Mouse (Mus musculus) spleen, adult 2 months (tissue): ENCODE data around the gene Cog2. TPM values are rescaled to one million over a fixed set of nuclear protein-coding genes. Genes with fewer than 3 reads are reported as not detected.

ENCODE experiments used
- DNase-seq, 2 experiments: peaks; one replicate each; pipeline versions ENCODE4 v3.0.0 to v3.0.0-alpha.2; 2012 to 2021; ENCODE audit warnings: low spot score in 2 of 2, low read depth in 1 of 2
- H3K27ac ChIP-seq: fragments of 200-500 bp; 2 replicates; pipeline ENCODE4 v1.5.1; 2012; ENCODE audit warnings: low read length, inconsistent platforms; ENCODE audit not compliant: insufficient read depth
- H3K27me3 ChIP-seq: fragments of 200-500 bp; 2 replicates; pipeline ENCODE4 v1.6.1; 2012; ENCODE audit warnings: mild to moderate bottlenecking, moderate library complexity, low read length, inconsistent platforms; ENCODE audit not compliant: control insufficient read depth, insufficient read depth
- H3K36me3 ChIP-seq: fragments of 200-500 bp; 2 replicates; pipeline ENCODE4 v1.6.1; 2012; ENCODE audit warnings: mild to moderate bottlenecking, low read length, inconsistent platforms; ENCODE audit not compliant: control insufficient read depth, insufficient read depth
- H3K4me1 ChIP-seq: fragments of 200-500 bp; 2 replicates; pipeline ENCODE4 v1.6.1; 2011; ENCODE audit warnings: inconsistent platforms; ENCODE audit not compliant: control insufficient read depth, insufficient read depth, insufficient read length
- H3K4me3 ChIP-seq: fragments of 200-500 bp; 2 replicates; pipeline ENCODE4 v1.5.1; 2011; ENCODE audit warnings: mild to moderate bottlenecking, inconsistent platforms; ENCODE audit not compliant: insufficient read depth, insufficient read length; ENCODE audit errors: extremely low read depth
- CTCF ChIP-seq: fragments of 200-500 bp; IDR thresholded peaks from 2 replicates; pipeline ENCODE4 v1.5.1; 2011; ENCODE audit warnings: mild to moderate bottlenecking, inconsistent platforms; ENCODE audit not compliant: insufficient read depth, insufficient read length, insufficient replicate concordance; ENCODE audit errors: extremely low read depth
- POLR2A ChIP-seq: fragments of 200-500 bp; IDR thresholded peaks from 2 replicates; pipeline ENCODE4 v1.6.1; 2011; ENCODE audit warnings: low read depth, low read length, inconsistent platforms
- WGBS: fragments of 180-500 bp; shearing (Covaris S2); methylation state at CpG from one replicate; pipeline ENCODE4 v1.1.7; 2018; 5-methylcytosine and 5-hydroxymethylcytosine counted together
- polyA plus RNA-seq: library from polyadenylated mRNA; depleted of rRNA; stranded (reverse); fragments of >200 nt; gene quantifications from 2 replicates; pipeline ENCODE4 v1.2.3, GENCODE M21; 2012

The Cog2 gene
- polyA plus RNA-seq, 1 experiment, result 15.1 TPM

- no peak for DNase-seq
- no peaks in the 10 kb centered on the region for H3K27me3 ChIP-seq
- H3K27ac ChIP-seq, result no peak overlapping the region
- TF ChIP-seq CTCF, result no peak
- TF ChIP-seq POLR2A, result no peak
- no peaks in the 10 kb centered on the region for H3K4me1 ChIP-seq
- H3K36me3 ChIP-seq, result no peaks in the 10 kb centered on the region
- WGBS, result 72% methylated on average over 3 of the region's 3 CpGs
- no peak overlapping the region for H3K4me3 ChIP-seq
Observed at GRCm38 (mm10) chr8:124516039-124516438, 4.5 kb upstream of the Cog2 start.

GRCm38 (mm10) chr8:124516525-124516924 is 4.0 kb upstream of the Cog2 start:
- TF ChIP-seq POLR2A (no peak), CTCF (no peak)
- no peak overlapping the region for H3K4me3 ChIP-seq
- H3K36me3 ChIP-seq, result no peaks in the 10 kb centered on the region
- DNase-seq, result no peak
- no peak overlapping the region for H3K27ac ChIP-seq
- H3K4me1 ChIP-seq, result peaks cover under 1% of the 10 kb centered on the region; the same call in 1 of the 2 replicates
- WGBS, result 29% methylated on average over 6 of the region's 6 CpGs
- H3K27me3 ChIP-seq, result no peaks in the 10 kb centered on the region

DNA sequence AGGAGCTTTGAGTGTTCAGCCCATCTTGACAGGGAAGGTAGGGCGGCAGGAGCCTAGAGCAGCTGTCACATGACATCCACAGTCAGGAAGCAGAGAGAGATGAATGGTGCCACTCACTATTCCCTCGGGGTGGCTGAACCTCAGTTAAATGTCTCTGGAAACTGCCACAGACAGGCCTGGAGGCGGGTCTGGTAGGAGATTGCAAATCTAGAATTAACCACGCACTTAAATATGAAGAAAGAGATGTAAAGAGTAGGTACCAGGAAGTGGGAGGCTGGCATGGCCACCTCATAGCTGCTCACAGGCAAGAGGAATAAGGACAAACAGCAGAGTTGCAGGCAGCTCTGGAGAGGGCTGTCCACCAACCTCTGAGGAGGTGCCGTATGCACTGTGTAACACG is 3.4 kb upstream of the Cog2 start:
- Histone ChIP-seq H3K4me3 (no peak overlapping the region), H3K27ac (no peak overlapping the region), H3K4me1 (peaks cover 7% of the 10 kb centered on the region; the same call in 1 of the 2 replicates), H3K36me3 (no peaks in the 10 kb centered on the region), H3K27me3 (no peaks in the 10 kb centered on the region)
- 58% methylated on average over 6 of the region's 6 CpGs for WGBS
- TF ChIP-seq POLR2A, result no peak
- TF ChIP-seq CTCF, result no peak
- no peak for DNase-seq

- TF ChIP-seq POLR2A (no peak), CTCF (no peak)
- WGBS, result 93% methylated on average over 6 of the region's 6 CpGs
- H3K27me3 ChIP-seq, result no peaks in the 10 kb centered on the region
- H3K4me1 ChIP-seq, result peaks cover 8% of the 10 kb centered on the region; the same call in 1 of the 2 replicates
- H3K36me3 ChIP-seq, result peaks cover 13% of the 10 kb centered on the region
- DNase-seq, result no peak
- no peak overlapping the region for H3K4me3 ChIP-seq
- no peak overlapping the region for H3K27ac ChIP-seq
Observed at GRCm38 (mm10) chr8:124521946-124522345, 1.4 kb downstream of the Cog2 start.

- no peak for DNase-seq
- TF ChIP-seq POLR2A (no peak), CTCF (no peak)
- Histone ChIP-seq H3K27me3 (no peaks in the 10 kb centered on the region), H3K4me1 (peaks cover 8% of the 10 kb centered on the region; the same call in 1 of the 2 replicates), H3K27ac (no peak overlapping the region), H3K36me3 (peaks cover 32% of the 10 kb centered on the region), H3K4me3 (no peak overlapping the region)
- 90% methylated on average over 11 of the region's 11 CpGs for WGBS
Observed at GRCm38 (mm10) chr8:124526261-124526660, 5.7 kb downstream of the Cog2 start.

GRCm38 (mm10) chr8:124530076-124530475 is 9.5 kb downstream of the Cog2 start:
- H3K36me3 ChIP-seq, result peaks cover 44% of the 10 kb centered on the region
- H3K27me3 ChIP-seq, result no peaks in the 10 kb centered on the region
- WGBS, result 93% methylated on average over 14 of the region's 14 CpGs
- no peak overlapping the region for H3K4me3 ChIP-seq
- H3K4me1 ChIP-seq, result no peaks in the 10 kb centered on the region
- H3K27ac ChIP-seq, result no peak overlapping the region
- DNase-seq, result no peak
- TF ChIP-seq CTCF (no peak), POLR2A (no peak)

DNA sequence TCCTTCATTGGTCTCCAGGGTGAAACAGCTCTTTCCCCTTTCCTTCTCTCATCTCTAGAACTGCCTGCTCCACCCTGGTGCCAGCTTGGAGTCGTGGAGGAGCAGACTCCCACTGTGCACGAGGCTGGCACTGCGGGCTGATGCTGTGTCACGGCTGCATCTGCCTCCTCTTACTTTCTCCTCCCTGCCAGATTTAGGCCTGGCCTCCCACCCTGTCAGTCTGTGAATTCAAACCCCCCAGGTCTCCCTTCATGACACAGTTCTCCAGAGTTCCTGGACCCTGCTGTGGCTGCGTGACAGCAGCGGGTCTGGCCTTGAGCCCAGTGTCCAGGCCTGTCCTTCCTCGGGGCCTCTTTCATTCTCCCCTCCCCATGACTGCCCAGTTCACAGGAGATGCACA is 10.0 kb downstream of the Cog2 start:
- H3K27ac ChIP-seq, result no peak overlapping the region
- 95% methylated on average over 7 of the region's 7 CpGs for whole genome bisulfite sequencing
- DNase-seq, result no peak
- no peak overlapping the region for H3K4me3 ChIP-seq
- peaks cover 46% of the 10 kb centered on the region for H3K36me3 ChIP-seq
- no peaks in the 10 kb centered on the region for H3K4me1 ChIP-seq
- H3K27me3 ChIP-seq, result no peaks in the 10 kb centered on the region
- TF ChIP-seq POLR2A, result no peak
- no peak for TF ChIP-seq CTCF
